Mouse (Mus musculus): Measurements from ENCODE around the gene Snrpa1. TPM values are rescaled to one million over a fixed set of nuclear protein-coding genes. Genes with fewer than 3 reads are reported as not detected.
A peak's percentile ranks its signal among the peaks of the same experiment; 100 is the strongest.

Snrpa1 gene
- total RNA-seq, 2 experiments from 2014 or later: 20.2 to 22.5 TPM

DNA sequence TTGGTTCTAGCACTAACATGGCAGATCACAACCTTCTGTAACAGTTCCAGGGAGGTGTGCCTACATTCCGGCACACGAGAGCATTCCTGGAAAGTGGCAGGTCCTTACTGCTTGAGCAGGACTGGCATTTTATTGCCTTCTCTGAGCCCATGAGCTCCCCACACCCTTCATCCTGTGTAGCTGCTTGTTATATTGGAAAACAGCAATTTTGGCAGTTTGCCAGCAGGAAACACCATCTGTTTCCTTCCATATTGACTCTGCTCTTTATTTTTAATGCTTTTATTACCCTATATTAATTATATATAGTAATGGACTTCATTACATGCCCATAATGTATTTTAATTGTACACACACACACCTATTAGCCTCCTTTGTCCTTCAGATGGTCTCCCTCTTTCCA lies 17.6 kb downstream of the Snrpa1 start:
- intact Hi-C loops (cut with DNase I): loop anchor here (2.0 kb wide), 1 partner anchor 16 kb away; no protein-coding TSS in a partner anchor
- no peak for DNase-seq (ENCODE audit: low spot score)

GRCm38 (mm10) chr7:66079364-66080230 lies 20.8 kb downstream of the Snrpa1 start, which contains the start of gene Selenos:
Gene Selenos (plus strand): TSS chr7:66079649.
- intact Hi-C loops (cut with DNase I): loop anchor here (10.0 kb wide), 1 partner anchor 605 kb away; the partner anchor contains the start of genes Asb7 and Lins1
- peak; percentile 91 for DNase-seq (ENCODE audit: low spot score)

DNA sequence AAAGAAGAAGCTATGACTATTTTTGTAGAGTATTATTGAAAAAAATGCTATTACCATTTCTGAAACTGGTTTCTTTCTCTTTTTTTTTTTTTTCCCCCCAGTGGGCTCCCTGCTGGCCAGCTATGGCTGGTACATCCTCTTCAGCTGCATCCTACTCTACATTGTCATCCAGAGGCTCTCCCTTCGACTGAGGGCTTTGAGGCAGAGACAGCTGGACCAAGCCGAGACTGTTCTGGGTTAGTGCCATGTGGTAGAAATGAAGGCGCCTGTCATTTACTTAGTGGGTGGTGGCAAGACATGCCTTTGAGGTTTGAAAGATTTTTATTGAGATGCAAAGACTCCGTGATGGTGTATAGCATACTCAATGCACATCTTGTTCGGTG lies 21.4 kb downstream of the Snrpa1 start:
- DNase-seq (ENCODE audit: low spot score): no peak
- intact Hi-C loops (cut with DNase I): loop anchor here (10.0 kb wide), 1 partner anchor 605 kb away; the partner anchor contains the start of genes Asb7 and Lins1

GRCm38 (mm10) chr7:66083757-66084156 lies 25.0 kb downstream of the Snrpa1 start:
- DNase-seq (ENCODE audit: low spot score): no peak
- intact Hi-C loops (cut with DNase I): loop anchor here (10.0 kb wide), 1 partner anchor 601 kb away; the partner anchor contains the start of genes Asb7 and Lins1

- intact Hi-C loops (cut with DNase I): loop anchor here (10.0 kb wide), 1 partner anchor 600 kb away; the partner anchor contains the start of genes Asb7 and Lins1
Observed at GRCm38 (mm10) chr7:66084546-66084945, 25.7 kb downstream of the Snrpa1 start.

GRCm38 (mm10) chr7:66087652-66088051 lies 28.8 kb downstream of the Snrpa1 start:
- intact Hi-C loops (cut with DNase I): loop anchor here (10.0 kb wide), 1 partner anchor 597 kb away; the partner anchor contains the start of genes Asb7 and Lins1
- no peak for DNase-seq (ENCODE audit: low spot score)

More at GRCm38 (mm10) chr7:66084546-66084945, 25.7 kb downstream of the Snrpa1 start:
- no peak for DNase-seq (ENCODE audit: low spot score)

GRCm38 (mm10) chr7:66088077-66088476 lies 29.3 kb downstream of the Snrpa1 start:
- intact Hi-C loops (cut with DNase I): loop anchor here (10.0 kb wide), 1 partner anchor 597 kb away; the partner anchor contains the start of genes Asb7 and Lins1
- no peak for DNase-seq (ENCODE audit: low spot score)

- intact Hi-C loops (cut with DNase I): no loop called here
- DNase-seq (ENCODE audit: low spot score): no peak
Observed at GRCm38 (mm10) chr7:66090676-66091190, 31.9 kb downstream of the Snrpa1 start.

GRCm38 (mm10) chr7:66091553-66091952 lies 32.8 kb downstream of the Snrpa1 start:
- no peak for DNase-seq (ENCODE audit: low spot score)
- intact Hi-C loops (cut with DNase I): no loop called here

- intact Hi-C loops (cut with DNase I): no loop called here
- no peak for DNase-seq (ENCODE audit: low spot score)
Observed at GRCm38 (mm10) chr7:66092656-66093055, 33.9 kb downstream of the Snrpa1 start.

- no peak for DNase-seq (ENCODE audit: low spot score)
- intact Hi-C loops (cut with DNase I): no loop called here
Observed at GRCm38 (mm10) chr7:66094141-66094540, 35.3 kb downstream of the Snrpa1 start.

DNA sequence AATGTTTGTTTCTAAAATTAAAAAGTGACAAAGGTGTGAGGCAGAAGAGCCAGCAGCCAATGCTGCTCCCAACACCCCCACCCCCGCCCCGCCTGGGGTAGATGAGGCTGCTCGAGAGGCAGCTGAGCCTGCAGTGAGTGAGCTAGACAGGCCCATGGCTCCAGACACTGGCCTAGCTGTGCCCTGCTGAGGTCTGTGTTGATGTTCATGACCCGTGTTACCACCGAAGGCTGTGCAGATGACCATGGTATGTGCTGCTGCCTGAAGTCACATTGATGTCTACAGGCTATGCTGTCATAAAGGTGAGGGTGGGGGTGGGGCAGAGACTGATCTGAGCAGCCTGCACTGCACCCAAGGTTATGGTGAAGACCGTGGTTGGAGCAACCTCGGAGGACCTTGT lies 40.0 kb downstream of the Snrpa1 start:
- intact Hi-C loops (cut with DNase I): no loop called here
- DNase-seq (ENCODE audit: low spot score): no peak

- DNase-seq (ENCODE audit: low spot score): no peak
- intact Hi-C loops (cut with DNase I): loop anchor here (1.0 to 5.0 kb wide), 4 partner anchors 148 to 560 kb away; partner anchors contain the start of gene Lrrk1
Observed at GRCm38 (mm10) chr7:66101866-66102265, 43.1 kb downstream of the Snrpa1 start.

GRCm38 (mm10) chr7:66104531-66104930 lies 45.7 kb downstream of the Snrpa1 start:
- DNase-seq (ENCODE audit: low spot score): no peak
- intact Hi-C loops (cut with DNase I): loop anchor here (5.0 kb wide), 2 partner anchors 283 to 558 kb away; partner anchors contain the start of gene Lrrk1

- no peak for DNase-seq (ENCODE audit: low spot score)
- intact Hi-C loops (cut with DNase I): no loop called here
Observed at GRCm38 (mm10) chr7:66105771-66106170, 47.0 kb downstream of the Snrpa1 start.

DNA sequence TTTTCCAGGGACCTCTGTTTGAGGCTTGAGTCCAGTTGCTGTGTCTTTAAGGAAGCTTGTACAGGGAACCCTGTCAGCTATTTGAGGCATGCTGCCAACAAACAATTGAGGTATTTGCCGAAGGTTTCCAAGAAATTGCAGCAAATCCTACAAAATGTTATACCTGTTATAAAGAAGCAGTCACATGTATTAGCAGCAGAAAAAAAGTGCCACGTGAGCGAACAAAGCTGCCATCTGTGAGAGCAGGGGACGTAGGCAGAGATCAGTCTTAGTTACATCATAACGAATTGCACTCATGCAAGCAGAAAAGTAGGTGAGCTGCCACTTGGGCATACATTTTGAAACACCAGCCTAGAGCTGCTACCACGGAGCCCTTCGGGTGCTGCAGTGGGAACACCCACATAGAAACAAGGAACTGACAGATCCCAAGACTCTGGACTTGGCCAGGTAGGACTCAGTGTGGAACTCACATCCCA lies 47.8 kb downstream of the Snrpa1 start:
- intact Hi-C loops (cut with DNase I): loop anchor here (1.0 kb wide), 1 partner anchor 144 kb away; no protein-coding TSS in a partner anchor
- no peak for DNase-seq (ENCODE audit: low spot score)

DNA sequence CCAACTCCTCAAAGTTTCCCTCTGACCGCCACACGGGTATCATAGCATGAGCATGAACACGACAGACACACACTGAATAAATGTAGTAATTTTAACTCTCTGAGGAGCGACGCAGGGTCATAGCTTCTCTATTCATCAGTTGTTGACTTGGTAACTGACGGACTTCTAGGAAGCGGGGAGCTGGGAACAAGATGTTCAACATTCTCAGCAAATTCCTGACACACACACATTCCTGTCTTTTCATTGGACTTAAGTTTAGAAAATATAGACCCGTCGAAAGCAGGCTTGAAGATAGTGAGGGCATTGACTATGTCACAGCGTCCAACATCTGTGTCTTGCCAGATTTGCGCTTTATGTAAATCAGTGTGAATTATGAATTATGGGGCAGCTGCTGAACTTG lies 48.4 kb downstream of the Snrpa1 start:
- DNase-seq (ENCODE audit: low spot score): no peak
- intact Hi-C loops (cut with DNase I): loop anchor here (1.0 kb wide), 1 partner anchor 143 kb away; no protein-coding TSS in a partner anchor

- no peak for DNase-seq (ENCODE audit: low spot score)
- intact Hi-C loops (cut with DNase I): loop anchor here (1.0 kb wide), 1 partner anchor 142 kb away; no protein-coding TSS in a partner anchor
Observed at GRCm38 (mm10) chr7:66107930-66108329, 49.1 kb downstream of the Snrpa1 start.

GRCm38 (mm10) chr7:66108961-66109854 lies 50.4 kb downstream of the Snrpa1 start, which contains the start of gene Chsy1:
Gene Chsy1 (plus strand): TSS chr7:66109515.
- intact Hi-C loops (cut with DNase I): no loop called here
- peak; percentile 85 for DNase-seq (ENCODE audit: low spot score)

Measured in heart, postnatal 25 days (tissue).